Mouse (Mus musculus) kidney, postnatal 36 days (tissue): ENCODE measurements around the gene Wnt5a.
A peak's percentile ranks its signal among the peaks of the same experiment; 100 is the strongest.

Source experiments
- DNase-seq, 2 experiments: peaks; one replicate each; pipeline ENCODE4 v3.0.0; 2021 to 2022; ENCODE audit warnings: mixed read lengths in 2 of 2

Wnt5a gene

DNA sequence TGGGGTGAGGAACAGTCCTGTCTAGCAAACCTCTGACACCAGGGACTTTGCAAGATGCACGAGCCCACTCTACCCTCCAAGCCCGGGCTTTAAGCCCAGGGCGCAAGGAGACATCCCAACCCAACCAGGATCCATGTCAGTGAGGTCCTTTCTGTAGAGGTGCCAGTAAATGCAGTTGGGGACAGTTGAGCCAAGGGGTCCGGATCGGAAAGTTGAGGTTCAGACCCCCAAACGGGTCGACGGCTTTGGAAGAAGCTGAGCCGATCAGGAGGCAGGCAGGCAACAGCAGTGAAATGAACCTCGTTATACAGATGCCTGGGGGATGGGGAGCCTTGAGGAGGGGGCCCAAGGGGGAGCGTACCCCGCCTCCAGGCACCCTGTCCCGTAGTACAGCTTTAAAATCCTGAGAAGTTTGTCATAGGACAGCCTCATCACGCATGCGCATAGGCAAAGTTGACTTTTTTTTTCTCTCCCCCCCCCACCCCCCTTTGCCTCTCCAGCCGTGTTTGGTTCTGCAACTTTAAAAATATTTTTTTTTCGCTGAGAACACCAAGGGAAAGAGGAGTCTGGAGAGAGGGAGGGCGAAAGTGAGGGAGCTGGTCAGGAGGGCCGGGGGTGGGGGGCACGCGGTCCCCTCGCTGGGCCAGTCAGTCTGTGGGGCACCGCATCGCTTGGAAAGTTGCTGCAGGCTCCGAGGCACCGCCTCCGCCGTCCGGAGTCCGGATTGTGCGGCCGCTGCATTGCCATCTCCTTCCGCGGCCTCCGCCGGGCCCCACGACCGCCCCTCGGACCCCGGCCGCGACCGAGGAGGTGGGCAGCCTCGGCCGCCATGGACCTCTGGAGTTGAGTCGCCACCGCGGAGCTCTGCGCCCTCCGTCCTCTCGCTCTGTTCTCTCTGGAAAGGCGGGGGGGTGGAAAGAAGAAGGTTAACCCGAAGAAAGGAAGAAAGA lies at the start of gene Wnt5a:
Gene Wnt5a, plus strand, starts transcription at position 650 of the 950 bp plus-strand sequence.
- peak; percentile 43 to 69 for DNase-seq

DNA sequence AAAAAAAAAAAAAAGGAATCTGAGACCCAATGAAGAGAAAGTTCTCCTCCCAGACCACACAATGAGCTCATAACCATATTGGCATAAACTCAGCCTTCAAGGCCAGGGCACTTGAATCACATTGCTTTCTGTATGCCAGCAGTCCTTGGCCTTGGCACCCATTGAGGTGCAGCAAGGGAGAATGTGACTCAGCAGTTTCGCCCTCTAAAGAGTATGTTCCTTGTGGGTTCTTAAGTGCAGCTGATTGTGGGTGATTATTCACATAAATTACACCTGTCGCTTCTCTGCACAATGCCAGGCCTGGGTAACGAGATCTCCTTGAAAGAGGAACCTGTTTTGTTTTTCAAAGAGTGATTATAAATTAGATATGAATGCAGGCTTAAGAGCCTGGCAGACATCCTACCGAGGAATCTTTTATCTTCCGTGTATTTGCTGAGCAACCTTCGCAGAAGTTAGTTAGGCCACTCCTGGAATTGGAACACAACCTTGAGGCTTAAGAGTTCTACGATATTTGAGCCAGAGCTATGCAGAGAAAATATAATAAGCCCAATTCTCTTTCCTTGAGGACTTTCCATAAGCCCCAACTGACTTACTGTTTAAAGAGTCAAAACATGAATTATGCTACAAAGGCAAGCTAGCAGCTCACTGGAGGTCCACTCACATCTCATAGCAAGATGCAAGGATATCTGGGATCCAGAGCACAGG lies 48.0 kb upstream of the Wnt5a start:
- peak; percentile 44 to 49 for DNase-seq

DNA sequence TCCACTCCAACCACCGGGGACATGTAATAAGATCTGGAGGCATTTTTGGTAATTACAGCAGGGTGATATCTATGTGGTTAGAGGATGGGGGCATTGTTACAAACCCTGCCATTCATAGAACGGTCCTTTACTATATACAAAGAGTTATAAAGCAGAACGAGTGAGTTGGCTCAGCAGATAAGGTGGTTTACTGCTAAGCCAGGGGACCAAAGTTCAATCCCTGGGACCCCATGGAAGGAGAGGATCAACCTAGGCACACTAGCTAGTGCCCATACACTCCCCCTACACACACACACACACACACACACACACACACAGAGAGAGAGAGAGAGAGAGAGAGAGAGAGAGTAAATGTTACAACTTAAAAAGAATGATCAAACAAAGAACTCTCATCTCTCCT lies 47.1 kb upstream of the Wnt5a start:
- no peak for DNase-seq

DNA sequence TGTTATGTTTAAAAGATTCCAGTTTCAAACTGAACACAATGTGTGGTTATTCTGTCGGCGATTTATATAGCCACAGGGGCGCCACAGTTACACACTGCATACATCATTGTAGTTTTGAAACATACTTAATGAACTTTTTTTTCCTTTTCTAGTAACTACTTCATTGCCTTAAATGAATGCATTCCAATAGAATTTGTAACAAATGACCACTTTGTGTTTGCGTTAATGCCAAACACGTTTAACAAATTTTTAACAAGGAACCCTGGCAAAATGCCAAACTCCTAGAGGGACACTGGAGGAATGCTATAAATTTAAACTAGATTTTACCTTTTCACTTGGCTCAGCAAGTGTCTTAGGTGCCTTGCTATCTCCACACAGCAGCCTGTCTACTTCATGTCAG lies 36.6 kb upstream of the Wnt5a start:
- DNase-seq = peak; percentile 16 to 44

DNA sequence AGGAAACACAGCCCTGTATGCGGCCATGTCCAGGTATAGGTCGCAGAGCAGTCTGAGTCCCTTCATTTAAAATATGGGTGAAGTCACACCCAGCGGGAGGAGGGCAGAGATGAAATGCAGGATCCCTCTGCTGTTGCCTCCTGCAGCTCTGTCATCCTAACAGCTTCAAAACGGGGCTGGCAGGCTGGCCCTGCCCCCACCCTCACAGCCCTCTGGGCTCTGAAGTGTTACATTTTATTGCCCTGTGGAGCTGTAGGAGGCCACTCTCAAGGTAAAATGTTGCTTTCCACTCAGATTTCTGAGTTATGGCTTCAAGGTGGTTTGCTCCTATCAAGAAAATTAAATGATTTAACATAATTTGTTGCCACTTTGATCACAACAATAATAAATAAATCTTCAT lies 34.9 kb upstream of the Wnt5a start:
- DNase-seq = no peak

DNA sequence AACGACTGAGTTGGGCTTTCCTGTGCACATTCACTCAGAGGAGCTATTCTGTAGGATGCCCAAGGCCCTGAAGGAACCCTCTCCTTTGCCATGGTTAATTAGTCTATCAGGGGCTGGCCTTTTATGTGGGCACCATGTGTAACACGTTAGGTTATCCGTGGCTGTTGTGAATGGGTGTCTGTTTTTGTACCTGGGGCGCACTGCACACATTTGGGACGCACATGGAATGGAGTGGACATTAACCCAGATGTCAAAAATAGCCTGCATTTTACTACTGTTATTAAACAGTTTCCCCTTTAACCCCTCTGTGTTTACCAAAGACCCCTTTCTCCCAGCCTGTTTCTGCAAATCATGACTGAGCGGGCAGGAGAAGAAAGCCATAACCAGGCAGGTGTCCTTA lies 34.3 kb upstream of the Wnt5a start:
- no peak for DNase-seq

DNA sequence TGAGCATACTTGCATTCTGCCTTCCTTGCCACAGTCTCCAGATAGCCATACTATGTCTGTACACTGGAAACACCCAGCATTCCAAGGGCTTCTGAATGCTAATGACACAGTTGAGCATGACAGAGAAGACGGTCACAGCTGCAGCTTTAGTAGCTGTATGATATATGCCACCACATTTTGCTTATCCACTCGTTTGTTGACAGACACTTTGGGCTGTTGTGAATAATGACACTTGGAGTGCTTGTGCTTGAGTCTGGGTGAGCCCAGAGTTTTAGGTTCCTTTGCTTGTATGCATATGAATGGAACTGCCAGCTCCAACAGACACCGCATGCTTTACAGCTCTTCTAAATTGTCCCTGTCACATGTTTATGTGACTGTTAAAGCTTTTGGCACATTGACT lies 29.5 kb upstream of the Wnt5a start:
- no peak for DNase-seq

DNA sequence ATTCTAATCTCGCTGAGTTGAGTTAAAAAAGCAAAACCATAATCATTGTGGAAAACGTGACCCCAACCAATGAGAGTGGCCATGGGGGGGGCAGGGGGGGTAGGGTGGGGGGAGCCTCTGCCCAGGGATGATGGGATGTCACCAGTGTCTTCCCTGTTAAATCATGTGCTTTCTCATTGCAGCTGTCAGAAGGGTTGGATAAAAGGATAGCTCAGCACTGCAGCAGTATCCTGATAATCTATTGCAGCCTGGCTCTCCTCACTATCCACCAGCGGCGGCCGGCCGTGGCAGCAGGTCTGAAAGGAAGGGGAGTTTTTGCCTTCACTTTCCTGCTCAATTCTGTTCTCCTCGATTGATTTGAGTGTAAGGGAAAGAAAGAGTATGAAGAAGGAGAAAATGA lies 29.1 kb upstream of the Wnt5a start:
- no peak for DNase-seq

DNA sequence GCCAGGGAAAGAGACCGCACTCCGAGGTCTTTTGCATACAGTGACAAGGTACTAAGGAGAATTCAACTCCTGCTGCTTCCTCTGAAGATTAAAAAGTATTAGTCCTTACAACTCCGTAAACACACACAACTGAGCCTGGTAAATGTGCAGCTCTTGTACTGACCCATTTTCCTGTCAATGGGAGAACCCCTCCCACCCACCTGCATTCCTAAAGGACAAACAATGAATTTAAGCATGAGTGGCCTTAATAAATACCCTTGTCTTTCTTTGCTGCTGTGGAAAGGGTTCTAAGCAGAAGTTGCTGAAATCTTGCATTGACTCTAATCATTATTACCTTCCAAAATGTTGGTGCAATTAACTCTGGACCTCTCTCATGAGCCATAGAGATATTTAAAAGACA lies 27.8 kb upstream of the Wnt5a start:
- DNase-seq = no peak

DNA sequence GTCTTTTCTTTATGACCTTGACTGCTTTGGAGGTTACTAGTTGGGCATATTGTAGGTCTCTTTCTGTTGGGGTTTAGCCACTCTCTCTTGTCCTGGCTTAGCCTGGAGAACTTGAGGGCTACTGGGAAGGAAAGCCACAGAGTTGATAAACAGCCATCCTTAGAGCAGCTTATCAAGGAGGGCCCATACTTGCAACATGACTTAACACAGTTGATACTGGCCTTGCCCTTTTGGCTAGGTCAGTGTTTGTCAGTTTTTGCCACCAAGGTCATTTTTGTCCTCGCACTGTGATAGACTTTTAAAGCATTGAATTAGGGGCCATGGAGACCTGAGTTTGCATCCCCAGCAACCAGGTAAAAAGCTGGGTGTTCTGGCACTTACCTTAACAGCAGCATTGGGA lies 23.7 kb upstream of the Wnt5a start:
- no peak for DNase-seq

DNA sequence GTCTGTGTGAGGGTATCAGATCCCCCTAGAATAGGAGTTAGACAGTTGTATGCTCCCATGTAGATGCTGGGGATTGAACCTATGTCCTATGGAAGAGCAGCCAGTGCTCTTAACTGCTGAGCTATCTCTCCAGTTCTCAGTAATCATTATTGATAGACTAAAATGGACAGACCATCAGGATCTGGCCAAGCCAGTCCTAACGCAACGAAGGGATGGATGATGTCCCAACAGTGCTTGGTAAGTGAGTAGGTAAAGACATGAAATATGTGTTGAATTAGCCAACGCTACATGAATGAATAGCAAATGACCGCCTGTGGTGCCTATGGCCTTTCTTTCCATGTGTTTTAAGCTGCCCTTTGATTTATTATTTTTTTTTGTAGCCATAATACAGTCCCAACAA lies 10.7 kb upstream of the Wnt5a start:
- no peak for DNase-seq

DNA sequence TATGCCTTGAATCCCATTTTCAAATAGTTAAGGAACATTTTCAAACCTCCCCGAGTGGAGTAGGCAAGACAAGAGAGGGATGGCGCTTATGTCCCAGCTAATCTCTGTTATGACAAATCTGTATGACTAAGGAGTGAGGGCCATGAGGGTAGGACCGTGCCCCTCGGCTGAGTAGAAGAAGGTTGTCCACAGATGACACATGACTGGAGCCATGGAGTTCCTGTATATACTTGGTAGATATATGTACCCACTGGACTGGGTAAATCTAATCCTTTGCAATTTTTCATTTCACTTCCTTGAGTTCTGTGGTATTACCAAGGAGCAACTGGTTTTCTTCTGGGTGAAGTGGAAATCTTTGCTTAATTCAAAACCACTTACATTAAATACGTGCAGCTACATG lies 10.3 kb upstream of the Wnt5a start:
- DNase-seq = no peak

DNA sequence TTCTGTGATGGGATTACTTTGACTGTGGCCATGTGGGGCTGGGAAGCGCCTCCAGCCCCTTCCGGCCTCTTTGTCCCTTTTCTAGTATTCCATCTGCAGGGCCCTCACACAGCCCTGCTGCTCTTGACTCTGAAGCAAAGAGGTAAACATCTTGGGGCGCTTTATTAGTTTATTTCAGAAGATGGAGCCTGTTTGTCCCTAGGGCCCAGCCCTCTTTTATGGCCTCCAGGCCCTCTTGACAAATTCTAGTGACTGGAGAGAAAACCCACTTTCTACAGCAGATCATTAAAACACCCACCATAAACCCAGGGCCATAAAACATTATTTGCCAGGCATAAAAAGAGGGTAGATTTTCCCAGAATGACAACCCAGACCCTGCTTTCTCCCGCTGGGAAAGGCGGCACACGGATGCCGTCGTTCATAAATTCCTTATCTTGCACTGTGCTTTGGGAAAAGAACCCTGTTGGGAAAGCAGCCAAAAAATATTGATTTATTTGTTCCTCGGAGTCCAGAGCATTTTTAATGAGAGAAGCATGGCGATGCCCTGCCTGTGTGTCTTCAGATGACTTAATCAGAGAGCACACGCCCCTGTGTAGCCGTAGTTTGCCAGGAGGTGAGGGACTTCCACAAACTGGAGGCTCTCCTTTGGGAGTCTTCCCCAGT lies 3.2 kb upstream of the Wnt5a start:
- DNase-seq = peak in 1 of 2 experiments; percentile 9

DNA sequence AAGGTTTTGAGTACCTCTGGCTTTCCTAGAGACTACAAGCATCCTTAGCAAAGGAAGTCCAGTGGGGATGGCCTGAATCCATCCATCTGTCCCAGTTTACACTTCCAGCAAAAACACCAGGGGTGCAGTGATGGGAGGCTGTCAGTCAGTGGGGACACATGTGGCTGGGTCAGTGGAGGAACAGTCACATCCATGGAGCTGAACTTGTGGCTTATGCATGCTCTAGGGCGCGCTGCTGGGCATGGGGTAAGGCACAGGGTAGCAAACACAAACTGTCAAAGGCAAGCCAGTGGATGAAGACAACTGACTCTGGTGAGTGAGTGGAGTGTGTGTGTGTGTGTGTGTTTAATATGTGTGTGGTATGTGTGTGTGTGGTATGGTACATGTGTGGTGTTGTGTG lies 1.3 kb upstream of the Wnt5a start:
- DNase-seq = no peak

DNA sequence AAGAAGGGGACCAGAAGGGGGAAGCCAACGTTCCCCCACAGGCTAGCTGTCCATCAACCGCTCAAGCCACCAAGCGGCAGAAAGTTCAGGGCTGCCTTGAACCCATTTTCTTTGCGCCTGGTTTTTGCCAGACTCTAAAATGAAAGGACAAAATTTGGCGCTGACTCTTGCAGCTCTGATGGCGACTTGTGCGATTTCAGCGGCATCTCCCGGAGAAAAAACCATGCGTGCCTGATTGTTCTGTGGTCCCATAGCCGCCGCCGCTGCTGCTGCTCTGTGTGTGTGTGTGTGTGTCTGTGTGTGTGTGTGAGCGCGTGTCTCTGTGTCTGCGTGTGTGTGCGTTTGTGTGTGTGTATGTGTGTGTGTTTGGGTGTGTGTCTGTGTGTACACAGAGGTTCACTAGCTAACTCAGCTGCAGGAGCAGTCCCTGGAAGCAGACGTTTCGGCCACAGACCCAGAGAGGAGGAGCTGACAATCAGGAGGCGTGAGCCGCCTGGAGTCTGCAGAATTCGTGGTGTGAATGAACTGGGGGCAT lies 568 bp downstream of the Wnt5a start:
- DNase-seq = peak; percentile 28 to 55

DNA sequence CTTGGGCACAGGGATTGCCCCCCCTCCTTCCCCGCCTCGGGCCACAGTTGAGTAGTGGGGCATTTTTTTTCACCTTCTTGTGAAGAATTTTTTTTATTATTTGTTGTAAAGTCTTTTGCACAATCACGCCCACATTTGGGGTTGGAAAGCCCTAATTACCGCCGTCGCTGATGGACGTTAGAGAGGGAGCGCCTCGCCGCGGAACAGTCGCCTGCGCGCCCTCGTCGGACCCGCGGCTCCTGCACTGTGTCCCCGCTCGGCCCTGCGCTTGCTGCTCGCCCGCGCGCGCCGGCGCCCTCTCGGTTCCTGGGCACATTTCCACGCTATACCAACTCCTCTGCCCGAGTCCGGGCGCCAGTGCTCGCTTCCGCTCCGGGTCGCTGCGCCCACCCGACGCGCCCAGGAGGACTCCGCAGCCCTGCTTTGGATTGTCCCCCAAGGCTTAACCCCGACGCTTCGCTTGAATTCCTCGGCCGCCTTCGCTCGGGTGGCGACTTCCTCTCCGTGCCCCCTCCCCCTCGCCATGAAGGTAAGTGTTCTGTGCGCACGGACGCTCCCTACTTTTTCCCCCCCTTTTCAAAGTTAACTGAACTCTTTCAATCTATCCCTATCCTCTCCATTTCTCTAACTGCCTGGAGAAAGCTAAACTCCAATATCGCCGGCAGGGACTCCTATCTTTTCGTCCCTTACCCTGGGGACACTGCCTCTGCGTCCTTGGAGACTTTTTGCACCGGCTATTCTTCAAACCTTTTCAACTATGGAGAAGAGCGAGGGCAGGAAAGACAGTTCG lies 1.2 kb downstream of the Wnt5a start:
- peak; percentile 37 to 73 for DNase-seq

DNA sequence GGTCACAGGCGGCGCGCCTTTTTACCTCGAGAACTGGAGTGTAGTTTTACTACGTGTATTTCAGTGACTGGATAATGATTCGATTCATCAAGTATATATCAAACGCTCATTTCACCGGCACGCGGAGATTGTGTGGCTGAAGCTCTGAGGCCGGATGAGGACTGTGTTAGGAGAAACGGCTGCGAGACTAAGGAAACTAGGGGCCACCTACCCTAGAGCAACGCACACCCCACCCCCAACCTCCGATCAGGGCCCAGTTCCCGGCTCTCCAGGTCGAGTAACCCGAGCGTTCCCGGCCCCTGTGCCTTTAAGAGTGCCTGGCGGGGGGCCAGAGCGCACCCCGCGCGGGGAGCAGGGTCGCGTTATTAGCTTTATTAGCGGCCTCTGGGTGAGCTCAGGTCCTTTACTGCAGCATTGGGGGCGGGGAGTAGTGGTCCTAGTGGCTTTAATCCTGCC lies 1.9 kb downstream of the Wnt5a start:
- DNase-seq = peak; percentile 35 to 76

DNA sequence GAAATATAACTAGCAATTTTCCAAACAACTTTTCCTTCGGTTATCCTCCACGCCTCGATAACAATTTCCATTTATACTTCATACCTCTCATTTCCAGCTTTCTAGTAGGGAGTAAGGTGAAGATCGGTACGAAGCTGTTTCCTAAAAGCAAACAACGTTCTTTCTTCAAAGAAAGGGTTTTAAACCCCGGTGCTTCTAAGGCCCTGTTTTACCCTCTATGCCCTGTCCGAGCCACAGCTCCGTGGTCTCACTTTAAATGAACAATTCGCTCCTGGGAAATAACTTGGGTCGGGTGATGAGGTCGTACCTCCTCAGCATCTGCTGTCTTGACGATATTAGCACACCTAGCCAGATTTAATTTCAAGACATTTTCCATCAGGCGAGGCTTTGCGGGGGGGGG lies 2.5 kb downstream of the Wnt5a start:
- DNase-seq = peak; percentile 4 to 18

DNA sequence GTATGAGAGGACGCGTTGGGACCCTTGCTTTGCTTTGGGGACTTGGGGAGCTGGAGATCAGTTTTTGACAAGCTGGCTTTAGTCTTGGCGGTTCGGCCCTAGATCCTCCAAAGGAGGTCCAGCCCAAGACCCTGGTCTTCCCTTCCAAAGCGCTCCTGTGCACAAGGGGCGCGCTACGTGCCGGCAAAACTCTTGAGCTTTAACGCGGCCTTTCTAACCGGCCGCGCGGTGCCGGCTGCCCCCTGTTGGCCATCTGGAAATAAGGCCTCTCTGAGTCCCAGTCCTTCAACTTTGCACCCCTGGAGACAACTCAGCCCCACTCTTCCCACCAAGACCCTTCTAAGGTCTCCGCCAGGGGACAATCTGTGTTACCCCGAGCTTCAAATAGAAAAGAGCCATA lies 2.9 kb downstream of the Wnt5a start:
- peak; percentile 72 to 89 for DNase-seq

DNA sequence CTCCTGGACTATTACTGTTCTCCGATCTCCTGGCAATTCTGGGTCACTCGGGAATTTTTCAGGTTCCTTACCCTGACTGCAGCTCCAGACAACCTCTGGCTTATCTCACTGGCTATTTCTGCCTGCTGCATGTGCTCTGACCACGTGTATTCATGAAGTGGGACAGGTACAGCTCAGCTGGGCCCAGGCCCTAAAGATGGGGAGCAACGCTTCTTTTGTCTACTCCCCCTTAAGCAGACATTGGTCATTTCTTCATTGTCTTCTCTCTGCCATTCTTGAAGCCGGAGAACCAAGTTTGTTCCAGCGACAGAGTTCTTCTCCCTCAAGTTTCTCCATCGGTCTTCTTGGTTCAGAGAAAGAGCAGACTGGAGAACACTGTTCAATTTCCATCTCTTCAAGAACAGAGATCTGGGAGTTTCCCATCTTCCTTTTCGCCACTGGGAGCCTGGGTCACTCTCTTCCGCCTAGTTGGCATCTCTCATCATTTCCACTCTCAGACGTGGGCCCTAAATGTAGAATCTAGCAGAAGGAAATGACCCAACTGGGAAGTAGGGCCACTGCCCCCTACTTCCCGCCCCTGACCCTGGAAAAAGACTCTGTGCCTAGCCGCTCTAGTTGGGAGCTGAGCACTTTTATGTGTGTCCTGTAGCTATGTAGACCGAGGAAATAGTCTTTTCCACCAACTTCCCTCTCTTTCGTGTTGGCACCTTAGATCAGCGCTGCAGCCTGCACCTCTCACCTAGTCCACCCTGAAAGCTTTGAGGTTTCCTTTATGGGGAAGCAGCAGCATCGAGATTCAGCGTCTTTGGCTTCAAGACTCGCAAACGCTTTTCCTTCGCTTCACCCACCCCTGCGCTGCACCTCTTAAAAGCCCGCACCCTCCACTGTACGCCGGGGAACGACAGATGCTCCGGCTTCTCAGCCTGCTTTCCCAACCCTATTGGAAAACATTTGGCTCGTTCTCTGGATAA lies 4.0 kb downstream of the Wnt5a start:
- no peak for DNase-seq
